Mouse (Mus musculus) limb, embryonic 10.5 days (tissue): ENCODE results near the gene Nop2. TPM values are rescaled to one million over a fixed set of nuclear protein-coding genes. Genes with fewer than 3 reads are reported as not detected.
"Not testable (repeated sequence)": the region's sequence is repeated elsewhere in the genome, so short reads cannot be mapped to it uniquely, and the experiment has no call there.

Source experiments
- DNase-seq: peaks from one replicate; pipeline ENCODE4 v3.0.0-alpha.2; 2017; ENCODE audit warnings: low spot score
- H3K27ac ChIP-seq: fragments of 300-500 bp; sonication (generic); 2 replicates; pipeline ENCODE4 v1.5.1; 2016; ENCODE audit warnings: mild to moderate bottlenecking
- H3K27me3 ChIP-seq: fragments of 300-500 bp; sonication (generic); 2 replicates; pipeline ENCODE4 v1.6.1; 2016; ENCODE audit warnings: low read depth, mild to moderate bottlenecking; ENCODE audit not compliant: poor library complexity, severe bottlenecking
- H3K36me3 ChIP-seq: fragments of 300-500 bp; sonication (generic); 2 replicates; pipeline ENCODE4 v1.6.1; 2016; ENCODE audit warnings: mild to moderate bottlenecking, moderate library complexity
- H3K4me1 ChIP-seq: fragments of 300-500 bp; sonication (generic); 2 replicates; pipeline ENCODE4 v1.6.1; 2016
- H3K4me3 ChIP-seq: fragments of 300-500 bp; sonication (generic); 2 replicates; pipeline ENCODE4 v1.5.1; 2016; ENCODE audit warnings: mild to moderate bottlenecking, moderate library complexity
- H3K9me3 ChIP-seq: fragments of 300-500 bp; sonication (generic); replicated peaks from 2 replicates; pipeline ENCODE4 v1.6.1; 2016; ENCODE audit warnings: mild to moderate bottlenecking
- WGBS: fragments of 180-500 bp; shearing (Covaris S2); methylation state at CpG from one replicate; pipeline ENCODE4 v1.1.7; 2016; 5-methylcytosine and 5-hydroxymethylcytosine counted together
- polyA plus RNA-seq: library from polyadenylated mRNA; unstranded; fragments of >200 nt; fragmentation: Nextera tagmentation; extraction: Ambion mirVana; gene quantifications from 2 replicates; pipeline ENCODE4 v1.2.1, GENCODE M21; 2016

Gene Nop2
- polyA plus RNA-seq, 1 experiment from 2014 or later, result 94.6 TPM

DNA sequence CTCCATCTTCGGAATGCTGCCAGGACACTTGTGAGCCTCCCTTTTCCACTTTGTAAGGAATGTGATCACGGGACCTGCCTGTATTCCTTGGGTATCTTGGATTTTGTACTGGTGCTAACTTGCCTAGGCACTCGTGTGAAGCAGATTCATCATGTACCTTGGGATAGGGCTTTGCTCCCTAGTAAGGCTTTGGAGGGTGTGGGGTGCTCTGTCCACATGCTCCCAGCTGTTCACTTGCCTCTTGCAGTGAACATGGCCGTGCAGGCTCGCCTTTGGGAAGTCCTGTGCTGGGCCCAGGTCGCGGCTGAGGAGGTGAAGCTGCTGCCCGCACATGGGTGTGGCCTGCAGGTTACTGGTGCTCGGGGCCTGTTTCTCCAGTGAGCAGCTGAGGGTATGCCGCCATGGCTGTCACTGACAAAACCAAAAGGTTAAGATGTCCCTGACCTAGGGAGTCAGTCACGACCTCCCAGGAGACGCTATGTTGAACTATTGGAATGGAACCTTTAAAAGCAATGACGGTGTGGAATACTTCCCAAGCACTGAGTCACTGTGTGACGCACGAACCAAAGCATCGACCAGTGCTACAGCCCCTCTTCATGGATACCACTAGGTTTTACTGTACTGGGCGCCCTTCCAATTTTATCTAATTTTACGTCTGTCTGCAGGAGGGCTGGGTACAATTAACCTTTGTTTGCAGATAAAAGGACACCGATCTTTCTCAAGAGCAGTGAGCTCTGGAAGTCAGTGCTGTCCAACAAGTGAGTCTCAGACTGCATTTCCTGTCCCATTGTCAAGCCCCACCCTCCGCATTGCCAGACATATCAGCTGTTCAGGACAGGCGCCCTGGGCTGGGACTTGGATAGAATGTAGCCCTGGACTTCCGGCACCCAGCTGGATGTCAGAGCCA lies 29.4 kb downstream of the Nop2 start:
- Histone ChIP-seq H3K27ac (no peak overlapping the region), H3K27me3 (no peaks in the 10 kb centered on the region), H3K9me3 (no peaks in the 10 kb centered on the region), H3K4me3 (0 out of 2 replicates have a peak overlapping the region, but pooled peaks have one; percentile 7), H3K36me3 (peaks cover 87% of the 10 kb centered on the region), H3K4me1 (peaks cover 31% of the 10 kb centered on the region)
- DNase-seq, result peak; percentile 67
- 17% methylated on average over 22 of the region's 22 CpGs for WGBS

DNA sequence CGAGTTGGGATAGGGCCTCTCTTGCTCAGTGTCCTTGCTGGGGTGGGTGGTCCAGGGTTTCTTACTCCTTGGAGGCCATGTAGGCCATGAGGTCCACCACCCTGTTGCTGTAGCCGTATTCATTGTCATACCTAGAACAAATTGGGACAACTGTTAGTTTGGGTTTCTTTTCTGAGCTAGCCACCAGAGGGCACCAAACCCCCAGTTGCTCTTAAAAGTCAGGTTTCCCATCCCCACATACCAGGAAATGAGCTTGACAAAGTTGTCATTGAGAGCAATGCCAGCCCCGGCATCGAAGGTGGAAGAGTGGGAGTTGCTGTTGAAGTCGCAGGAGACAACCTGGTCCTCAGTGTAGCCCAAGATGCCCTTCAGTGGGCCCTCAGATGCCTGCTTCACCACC lies 30.3 kb downstream of the Nop2 start:
- H3K4me3 ChIP-seq, H3K9me3 ChIP-seq, H3K27ac ChIP-seq, H3K27me3 ChIP-seq: not testable (repeated sequence)
- Histone ChIP-seq H3K36me3 (peaks cover 80% of the 10 kb centered on the region), H3K4me1 (peaks cover 40% of the 10 kb centered on the region)
- DNase-seq, result peak; percentile 69
- WGBS, result 17% methylated on average over 4 of the region's 5 CpGs

DNA sequence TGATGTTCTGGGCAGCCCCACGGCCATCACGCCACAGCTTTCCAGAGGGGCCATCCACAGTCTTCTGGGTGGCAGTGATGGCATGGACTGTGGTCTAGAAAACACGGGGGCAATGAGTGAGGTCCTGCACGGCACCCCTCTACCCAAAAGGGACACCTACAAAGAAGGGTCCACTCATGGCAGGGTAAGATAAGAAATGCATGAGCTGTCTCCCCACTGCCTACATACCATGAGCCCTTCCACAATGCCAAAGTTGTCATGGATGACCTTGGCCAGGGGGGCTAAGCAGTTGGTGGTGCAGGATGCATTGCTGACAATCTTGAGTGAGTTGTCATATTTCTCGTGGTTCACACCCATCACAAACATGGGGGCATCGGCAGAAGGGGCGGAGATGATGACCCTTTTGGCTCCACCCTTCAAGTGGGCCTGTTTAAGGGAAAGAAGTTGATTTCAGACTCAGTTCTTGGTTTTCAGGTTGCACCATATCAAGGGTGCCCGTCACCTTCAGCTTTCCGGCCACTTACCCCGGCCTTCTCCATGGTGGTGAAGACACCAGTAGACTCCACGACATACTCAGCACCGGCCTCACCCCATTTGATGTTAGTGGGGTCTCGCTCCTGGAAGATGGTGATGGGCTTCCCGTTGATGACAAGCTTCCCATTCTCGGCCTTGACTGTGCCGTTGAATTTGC lies 31.1 kb downstream of the Nop2 start:
- not testable (repeated sequence) for H3K27ac ChIP-seq
- peaks cover 80% of the 10 kb centered on the region for H3K36me3 ChIP-seq

DNA sequence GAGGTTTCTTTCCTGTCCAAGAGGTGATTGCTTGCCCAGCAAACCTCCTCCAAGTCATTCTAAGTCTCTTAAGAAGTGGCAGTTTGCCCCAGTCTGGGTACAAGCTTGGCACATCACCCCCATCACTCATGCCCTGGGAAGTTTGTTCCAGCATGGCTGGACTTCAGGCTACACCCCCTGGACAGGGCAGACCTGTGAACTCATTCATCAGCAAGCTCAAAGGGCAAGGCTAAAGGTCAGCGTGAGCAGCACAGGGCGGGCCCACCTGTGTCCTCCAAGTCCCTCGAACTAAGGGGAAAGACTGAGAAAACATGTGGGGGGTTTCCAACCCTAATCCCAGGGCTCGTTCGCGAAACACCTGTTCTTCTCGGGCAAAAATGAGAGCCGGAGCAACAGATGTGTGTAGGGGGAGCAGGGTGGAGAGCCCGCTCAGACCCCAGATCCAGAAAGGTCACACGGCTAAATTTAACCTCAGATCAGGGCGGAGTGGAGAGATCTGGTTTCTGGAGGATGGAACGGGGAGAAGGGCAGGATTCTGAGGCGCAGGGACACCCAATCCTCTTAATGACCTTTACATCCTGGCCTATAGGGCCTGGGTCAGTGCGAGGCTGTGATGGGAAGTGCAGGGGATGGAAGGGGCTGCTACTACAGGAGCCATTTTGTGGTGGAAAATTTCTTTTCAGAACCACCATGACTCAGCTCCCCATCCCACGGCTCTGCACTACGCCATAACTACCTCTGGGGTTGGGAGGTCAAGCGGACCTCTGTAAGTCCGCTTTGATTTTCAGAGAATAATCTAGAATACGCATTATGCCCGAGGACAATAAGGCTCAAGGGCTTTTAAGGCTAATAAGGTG lies 32.3 kb downstream of the Nop2 start:
- 7% methylated on average over 20 of the region's 20 CpGs for WGBS
- Histone ChIP-seq H3K27ac (peak overlapping the region; percentile 98), H3K4me3 (peak overlapping the region; percentile 74), H3K27me3 (no peaks in the 10 kb centered on the region), H3K9me3 (no peaks in the 10 kb centered on the region), H3K36me3 (peaks cover 83% of the 10 kb centered on the region), H3K4me1 (peaks cover 52% of the 10 kb centered on the region)
- peak; percentile 55 for DNase-seq

More for the DNA sequence above, 31.1 kb downstream of the Nop2 start:
- Histone ChIP-seq H3K4me1 (peaks cover 48% of the 10 kb centered on the region), H3K4me3 (peak overlapping the region; percentile 15; the same call in 1 of the 2 replicates)
- not testable (repeated sequence) for H3K27me3 ChIP-seq, H3K9me3 ChIP-seq, DNase-seq
- WGBS, result 81% methylated on average over 13 of the region's 16 CpGs

DNA sequence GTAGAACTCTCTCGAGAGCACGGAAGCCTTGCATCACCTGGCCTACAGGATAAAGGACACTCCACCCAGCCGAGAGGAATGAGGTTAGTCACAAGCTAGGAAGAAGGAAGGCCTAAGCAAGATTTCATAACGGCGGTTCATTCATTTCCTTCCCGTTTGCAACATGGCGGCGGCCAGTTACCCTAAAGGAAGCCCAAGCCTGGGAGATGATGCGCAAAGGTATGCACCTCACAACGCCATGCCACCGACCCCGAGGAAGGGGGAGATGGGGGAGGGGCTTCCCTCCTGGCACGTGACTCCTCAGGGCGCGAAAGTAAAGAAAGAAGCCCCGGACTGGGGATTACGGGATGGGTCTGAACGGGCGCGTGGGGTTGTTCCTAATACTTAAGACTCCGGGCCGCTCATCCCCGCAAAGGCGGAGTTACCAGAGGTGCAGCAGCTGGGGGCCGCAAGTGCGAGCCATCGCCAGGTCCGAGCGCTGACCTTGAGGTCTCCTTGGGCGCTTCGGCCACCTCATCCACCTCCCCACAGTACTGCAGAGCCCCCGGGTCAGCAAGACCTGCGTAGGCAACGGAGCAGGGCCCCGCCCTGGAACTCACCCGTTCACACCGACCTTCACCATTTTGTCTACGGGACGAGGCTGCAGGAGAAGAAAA lies 33.1 kb downstream of the Nop2 start:
- under 1% methylated on average over 39 of the region's 39 CpGs for WGBS
- Histone ChIP-seq H3K27ac (peak overlapping the region; percentile 98), H3K36me3 (peaks cover 83% of the 10 kb centered on the region), H3K4me3 (peak overlapping the region; percentile 74), H3K9me3 (no peaks in the 10 kb centered on the region), H3K4me1 (peaks cover 52% of the 10 kb centered on the region), H3K27me3 (no peaks in the 10 kb centered on the region)
- peak; percentile 86 for DNase-seq

DNA sequence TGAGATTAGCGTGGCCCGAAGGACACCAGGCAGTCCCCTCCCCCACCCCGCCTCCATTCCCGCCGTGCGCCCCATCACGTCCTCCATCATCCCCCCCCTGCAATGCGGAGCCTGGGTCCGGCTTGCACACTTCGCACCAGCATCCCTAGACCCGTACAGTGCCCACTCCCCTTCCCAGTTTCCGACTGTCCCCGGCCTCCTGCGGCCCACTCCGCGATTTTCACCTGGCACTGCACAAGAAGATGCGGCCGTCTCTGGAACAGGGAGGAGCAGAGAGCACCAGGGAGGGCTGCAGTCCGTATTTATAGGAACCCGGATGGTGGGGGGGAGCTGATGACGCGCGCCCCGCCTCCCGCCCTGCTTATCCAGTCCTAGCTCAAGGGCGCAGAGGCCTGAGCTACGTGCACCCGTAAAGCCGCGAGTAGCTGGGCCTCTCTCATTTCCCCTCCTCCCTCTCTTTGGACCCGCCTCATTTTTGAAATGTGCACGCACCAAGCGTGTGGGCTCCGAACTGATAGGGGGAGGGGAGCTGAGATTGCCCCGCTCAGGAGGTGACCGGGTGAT lies 33.7 kb downstream of the Nop2 start:
- Histone ChIP-seq H3K4me1 (peaks cover 52% of the 10 kb centered on the region), H3K36me3 (peaks cover 83% of the 10 kb centered on the region), H3K27ac (peak overlapping the region; percentile 98), H3K4me3 (peak overlapping the region; percentile 74), H3K9me3 (no peaks in the 10 kb centered on the region), H3K27me3 (no peaks in the 10 kb centered on the region)
- DNase-seq, result peak; percentile 98
- under 1% methylated on average over 36 of the region's 36 CpGs for WGBS

DNA sequence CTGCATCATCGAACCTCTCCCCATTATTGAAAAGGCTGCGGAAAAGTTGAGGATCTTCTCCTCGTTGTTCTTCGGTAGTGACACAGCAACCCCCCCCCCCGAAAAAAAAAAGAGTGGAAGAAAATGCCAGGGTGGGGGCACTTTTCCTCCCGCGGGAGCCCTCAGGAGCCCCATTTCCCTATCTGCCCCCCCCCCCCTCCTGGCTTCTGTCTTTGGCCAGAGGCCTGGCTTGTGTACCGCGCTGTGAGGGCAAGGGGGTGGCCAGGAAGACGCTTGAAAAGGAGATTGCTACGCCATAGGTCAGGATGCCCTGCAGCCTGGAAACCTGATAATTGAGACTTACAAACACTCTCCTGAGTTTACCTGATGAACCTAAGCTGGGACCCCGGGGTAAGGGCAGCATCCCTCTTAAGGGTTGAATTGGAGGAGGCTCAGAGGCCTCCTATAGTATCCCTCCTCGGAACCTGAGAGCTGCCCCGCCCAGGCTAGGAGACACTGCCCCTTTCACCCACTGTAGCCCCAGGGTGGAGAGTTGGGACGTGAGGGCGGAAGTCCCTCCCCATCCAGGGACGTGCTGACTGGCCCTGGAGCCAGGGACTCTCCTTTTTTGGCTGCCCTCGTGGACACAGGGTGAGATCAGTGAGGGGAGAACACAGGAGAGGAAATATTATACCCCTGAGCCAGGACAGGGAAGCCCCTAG lies 34.5 kb downstream of the Nop2 start, which contains the start of gene Gapdh:
Gapdh (minus strand) TSS at position 417 of the 701 bp plus-strand sequence.
- Histone ChIP-seq H3K4me1 (peaks cover 44% of the 10 kb centered on the region), H3K36me3 (peaks cover 83% of the 10 kb centered on the region)

DNA sequence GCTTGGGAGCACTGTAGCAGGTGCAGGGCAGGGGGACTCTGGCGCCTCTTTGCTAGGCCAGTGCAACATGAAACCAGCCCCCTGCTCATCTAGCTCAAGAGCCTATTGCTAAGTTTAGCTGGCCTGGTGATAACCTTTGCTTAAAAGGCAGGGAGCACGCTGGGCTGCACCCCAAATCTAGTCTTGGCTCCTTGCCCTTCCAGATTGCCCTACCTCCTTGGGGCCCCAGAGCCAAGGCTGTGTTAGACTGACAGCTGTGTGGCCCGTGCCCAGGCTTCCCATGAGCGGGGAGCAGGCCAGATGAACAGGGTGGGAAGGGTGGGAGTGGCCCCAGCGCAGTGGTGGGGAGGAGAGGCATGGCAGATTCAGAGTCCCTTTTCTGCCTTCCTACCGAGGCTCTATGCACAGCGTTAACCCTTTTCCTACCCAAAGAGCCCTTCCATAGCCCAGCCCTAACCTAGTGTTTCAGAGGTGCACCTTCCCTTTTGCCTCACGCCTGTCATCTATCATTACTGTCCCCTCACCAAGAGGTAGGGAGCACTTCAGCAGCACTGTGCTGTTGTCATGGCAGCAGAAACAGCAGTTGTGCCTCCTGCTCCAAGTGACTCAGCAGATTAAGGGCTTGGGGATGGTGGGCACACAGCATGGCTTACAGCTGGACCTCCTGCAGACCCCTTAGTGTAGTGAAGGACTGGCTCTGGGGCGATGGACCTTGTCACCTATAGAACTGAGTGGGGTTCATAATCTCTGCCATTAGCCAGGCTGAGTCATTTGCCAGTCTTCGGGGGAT lies 35.3 kb downstream of the Nop2 start:
- peaks cover 83% of the 10 kb centered on the region for H3K36me3 ChIP-seq
- 24% methylated on average over 10 of the region's 10 CpGs for WGBS
- peak overlapping the region; percentile 74 for H3K4me3 ChIP-seq
- no peaks in the 10 kb centered on the region for H3K27me3 ChIP-seq
- no peaks in the 10 kb centered on the region for H3K9me3 ChIP-seq
- peak; percentile 57 for DNase-seq
- peaks cover 39% of the 10 kb centered on the region for H3K4me1 ChIP-seq
- peak overlapping the region; percentile 98 for H3K27ac ChIP-seq

More for the DNA sequence above, 34.5 kb downstream of the Nop2 start, which contains the start of gene Gapdh:
- DNase-seq, result peak; percentile 74
- Histone ChIP-seq H3K27me3 (no peaks in the 10 kb centered on the region), H3K27ac (peak within 1 kb of the TSS; percentile 98), H3K4me3 (peak within 1 kb of the TSS; percentile 74), H3K9me3 (no peaks in the 10 kb centered on the region)
- WGBS, result 0% methylated on average over 18 of the region's 18 CpGs

DNA sequence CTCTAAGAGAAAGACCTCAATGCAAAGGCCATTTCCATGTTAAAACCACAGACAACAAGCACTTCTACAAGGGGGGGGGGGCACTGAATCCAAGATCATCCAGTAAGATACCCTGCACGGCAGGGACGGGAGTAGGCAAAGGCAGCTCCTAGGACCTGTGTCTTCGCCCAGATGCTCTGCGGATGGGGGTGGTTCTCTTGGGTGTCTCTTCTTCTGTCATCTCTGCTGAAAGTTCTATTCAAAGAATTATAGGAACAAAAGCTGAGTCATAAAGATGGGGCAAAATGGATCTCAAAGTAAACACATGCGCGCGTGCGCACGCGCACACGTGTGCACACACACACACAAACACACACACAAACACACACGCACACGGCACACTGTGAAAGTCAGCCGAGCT lies 36.4 kb downstream of the Nop2 start:
- no peaks in the 10 kb centered on the region for H3K9me3 ChIP-seq
- no peaks in the 10 kb centered on the region for H3K27me3 ChIP-seq
- peaks cover 33% of the 10 kb centered on the region for H3K4me1 ChIP-seq
- H3K36me3 ChIP-seq, result peaks cover 84% of the 10 kb centered on the region
- WGBS, result 94% methylated on average over 14 of the region's 14 CpGs
- DNase-seq, result no peak
- no peak overlapping the region for H3K4me3 ChIP-seq
- no peak overlapping the region for H3K27ac ChIP-seq

DNA sequence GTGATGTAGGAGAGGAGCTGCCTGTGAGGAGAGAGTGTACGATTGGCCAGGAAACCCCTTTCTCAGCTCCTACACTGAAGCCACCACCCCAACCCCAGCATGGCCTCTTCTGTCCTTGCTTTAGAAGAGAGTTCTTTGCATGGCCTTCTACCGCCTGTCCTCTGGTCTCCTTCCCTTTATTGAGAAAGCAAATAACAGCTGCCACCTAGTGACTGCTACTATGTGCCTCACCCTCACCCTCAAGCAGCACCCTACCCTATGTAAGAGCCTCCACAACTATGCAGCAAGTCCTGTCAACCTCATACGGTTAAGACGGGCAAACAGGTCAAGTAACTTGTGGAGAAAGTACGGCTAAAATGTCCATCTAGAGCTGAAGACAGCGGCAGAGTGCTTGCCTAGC lies 38.5 kb downstream of the Nop2 start:
- H3K4me1 ChIP-seq, result peaks cover 23% of the 10 kb centered on the region
- peaks cover 84% of the 10 kb centered on the region for H3K36me3 ChIP-seq
- no peaks in the 10 kb centered on the region for H3K27me3 ChIP-seq
- no peak overlapping the region for H3K27ac ChIP-seq
- no peak for DNase-seq
- no peaks in the 10 kb centered on the region for H3K9me3 ChIP-seq
- no peak overlapping the region for H3K4me3 ChIP-seq
- WGBS, result 88% methylated on average over 6 of the region's 6 CpGs

DNA sequence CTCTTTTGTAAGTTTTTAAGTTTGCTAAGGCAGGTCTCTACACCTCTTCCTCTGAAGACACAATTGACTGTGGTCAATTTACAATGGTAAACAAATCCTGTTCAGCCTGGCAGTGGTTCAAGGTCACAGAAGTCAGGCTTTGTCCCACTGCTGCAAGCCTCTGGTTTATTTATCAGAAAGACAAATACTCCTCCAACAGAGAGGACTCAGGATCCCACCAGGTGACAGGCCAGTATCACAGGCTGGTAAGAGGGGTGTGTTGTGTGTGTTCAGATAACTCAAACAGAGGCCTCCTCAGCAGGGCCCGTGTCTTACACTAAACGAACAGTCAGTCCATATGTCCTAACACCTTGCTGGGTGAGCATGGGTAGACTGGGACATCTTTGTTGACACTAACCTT lies 40.8 kb downstream of the Nop2 start:
- H3K27me3 ChIP-seq, result no peaks in the 10 kb centered on the region
- H3K4me3 ChIP-seq, result no peak overlapping the region
- no peak for DNase-seq
- H3K36me3 ChIP-seq, result peaks cover 100% of the 10 kb centered on the region
- no peak overlapping the region for H3K27ac ChIP-seq
- no peaks in the 10 kb centered on the region for H3K9me3 ChIP-seq
- WGBS, result 93% methylated on average over 2 of the region's 2 CpGs
- H3K4me1 ChIP-seq, result peaks cover 7% of the 10 kb centered on the region
